Mouse (Mus musculus) ES-Bruce4 (cell line): ENCODE data around the gene Ociad2.

Source experiments
- CTCF ChIP-seq: IDR thresholded peaks from one replicate; pipeline ENCODE4 v1.8.1; 2011; ENCODE audit warnings: low read depth, low read length
- EP300 ChIP-seq: IDR thresholded peaks from 2 replicates; pipeline ENCODE4 v1.6.1; 2011; ENCODE audit warnings: low read depth, low read length; ENCODE audit not compliant: insufficient read depth

GRCm38 (mm10) chr5:73383647-73383970 is 42.8 kb upstream of the Ociad2 start:
- TF ChIP-seq CTCF (no peak), EP300 (no peak)
